Mouse (Mus musculus) forelimb bud, embryonic 11.5 days (tissue): ENCODE results near the gene Gm49354.
"Not testable (repeated sequence)": the region's sequence is repeated elsewhere in the genome, so short reads cannot be mapped to it uniquely, and the experiment has no call there.

Source experiments
- DNase-seq: peaks from one replicate; pipeline ENCODE4 v3.0.0-alpha.2; 2012; ENCODE audit warnings: low read depth, low spot score

Gm49354 gene

GRCm38 (mm10) chr13:59782145-59782544 is at the start of gene Gm49354:
Gene Gm49354, minus strand, starts transcription at chr13:59782245.
- no peak for DNase-seq

- no peak for DNase-seq
Measured at GRCm38 (mm10) chr13:59825966-59826365, 43.9 kb upstream of the Gm49354 start.

- peak; percentile 98 for DNase-seq
Measured at GRCm38 (mm10) chr13:59822507-59823462, 40.7 kb upstream of the Gm49354 start, which contains the start of gene Tut7. Gene Tut7, minus strand, starts transcription at chr13:59823147.

GRCm38 (mm10) chr13:59820836-59821235 is 38.8 kb upstream of the Gm49354 start:
- DNase-seq: no peak

- DNase-seq: no peak
Measured at GRCm38 (mm10) chr13:59820114-59820513, 38.1 kb upstream of the Gm49354 start.

GRCm38 (mm10) chr13:59817352-59817751 is 35.3 kb upstream of the Gm49354 start:
- no peak for DNase-seq

GRCm38 (mm10) chr13:59814109-59814591 is 32.1 kb upstream of the Gm49354 start:
- DNase-seq: no peak

- no peak for DNase-seq
Measured at GRCm38 (mm10) chr13:59811581-59811980, 29.5 kb upstream of the Gm49354 start.

GRCm38 (mm10) chr13:59801000-59801399 is 19.0 kb upstream of the Gm49354 start:
- DNase-seq: no peak

- no peak for DNase-seq
Measured at GRCm38 (mm10) chr13:59800077-59800476, 18.0 kb upstream of the Gm49354 start.

GRCm38 (mm10) chr13:59798306-59798705 is 16.3 kb upstream of the Gm49354 start:
- DNase-seq: no peak

- no peak for DNase-seq
Measured at GRCm38 (mm10) chr13:59796466-59796848, 14.4 kb upstream of the Gm49354 start.

GRCm38 (mm10) chr13:59795807-59796465 is 13.9 kb upstream of the Gm49354 start:
- no peak for DNase-seq

GRCm38 (mm10) chr13:59794786-59795185 is 12.7 kb upstream of the Gm49354 start:
- DNase-seq: no peak

GRCm38 (mm10) chr13:59779744-59780264 is 2.2 kb downstream of the Gm49354 start:
- DNase-seq: not testable (repeated sequence)

- DNase-seq: no peak
Measured at GRCm38 (mm10) chr13:59779213-59779612, 2.8 kb downstream of the Gm49354 start.

GRCm38 (mm10) chr13:59775168-59775567 is 6.9 kb downstream of the Gm49354 start:
- no peak for DNase-seq

- no peak for DNase-seq
Measured at GRCm38 (mm10) chr13:59771257-59771656, 10.8 kb downstream of the Gm49354 start.

GRCm38 (mm10) chr13:59770847-59771246 is 11.2 kb downstream of the Gm49354 start:
- no peak for DNase-seq

- DNase-seq: peak; percentile 90
Measured at GRCm38 (mm10) chr13:59770164-59770562, 11.9 kb downstream of the Gm49354 start.

- peak; percentile 98 for DNase-seq
Measured at GRCm38 (mm10) chr13:59769296-59770163, 12.5 kb downstream of the Gm49354 start, which contains the start of gene Isca1. Gene Isca1, minus strand, starts transcription at chr13:59769810.
